Mouse (Mus musculus) heart, embryonic 10.5 days (tissue): Measurements from ENCODE around the gene Ovol1. TPM values are rescaled to one million over a fixed set of nuclear protein-coding genes. Genes with fewer than 3 reads are reported as not detected.

Experiments
- DNase-seq: peaks from one replicate; pipeline ENCODE4 v3.0.0-alpha.2; 2017; ENCODE audit warnings: low spot score
- H3K27ac ChIP-seq: fragments of 300-500 bp; sonication (generic); 2 replicates; pipeline ENCODE4 v1.5.1; 2016; ENCODE audit warnings: mild to moderate bottlenecking
- H3K27me3 ChIP-seq: fragments of 300-500 bp; sonication (generic); 2 replicates; pipeline ENCODE4 v1.6.1; 2016; ENCODE audit warnings: mild to moderate bottlenecking; ENCODE audit not compliant: poor library complexity, insufficient read depth, severe bottlenecking
- H3K36me3 ChIP-seq: fragments of 300-500 bp; sonication (generic); 2 replicates; pipeline ENCODE4 v1.6.1; 2016; ENCODE audit warnings: mild to moderate bottlenecking, moderate library complexity
- H3K4me1 ChIP-seq: fragments of 300-500 bp; sonication (generic); 2 replicates; pipeline ENCODE4 v1.6.1; 2016; ENCODE audit warnings: mild to moderate bottlenecking
- H3K4me3 ChIP-seq: fragments of 300-500 bp; sonication (generic); 2 replicates; pipeline ENCODE4 v1.5.1; 2016; ENCODE audit warnings: mild to moderate bottlenecking, moderate library complexity
- H3K9me3 ChIP-seq: fragments of 300-500 bp; sonication (generic); 2 replicates; pipeline ENCODE4 v1.6.1; 2016; ENCODE audit warnings: mild to moderate bottlenecking, moderate library complexity
- WGBS: fragments of 180-500 bp; shearing (Covaris S2); methylation state at CpG from one replicate; pipeline ENCODE4 v1.1.7; 2016; 5-methylcytosine and 5-hydroxymethylcytosine counted together
- polyA plus RNA-seq: library from polyadenylated mRNA; unstranded; fragments of >200 nt; fragmentation: Nextera tagmentation; extraction: Ambion mirVana; gene quantifications from 2 replicates; pipeline ENCODE4 v1.2.1, GENCODE M21; 2016

The Ovol1 gene
- polyA plus RNA-seq, 1 experiment from 2014 or later = 0.35 TPM

- H3K4me3 ChIP-seq = no peak within 1 kb of the TSS
- DNase-seq = no peak
- peaks cover 7% of the 10 kb centered on the region; the same call in 1 of the 2 replicates for H3K36me3 ChIP-seq
- 57% methylated on average over 14 of the region's 17 CpGs for WGBS
- H3K4me1 ChIP-seq = 0 out of 2 replicates have a peak, but pooled peaks cover 6% of the 10 kb centered on the region
- H3K27me3 ChIP-seq = no peaks in the 10 kb centered on the region
- H3K27ac ChIP-seq = no peak within 1 kb of the TSS
- no peaks in the 10 kb centered on the region for H3K9me3 ChIP-seq
These were observed 56.8 kb downstream of the Ovol1 start, which contains the start of gene 1700020D05Rik for GRCm38 (mm10) chr19:5503687-5504086. TSS of gene 1700020D05Rik (minus strand) at chr19:5503787.

- Histone ChIP-seq H3K27me3 (no peaks in the 10 kb centered on the region), H3K36me3 (peaks cover 38% of the 10 kb centered on the region), H3K9me3 (no peaks in the 10 kb centered on the region), H3K4me3 (no peak overlapping the region), H3K4me1 (peaks cover 13% of the 10 kb centered on the region; the same call in 1 of the 2 replicates), H3K27ac (no peak overlapping the region)
- DNase-seq = no peak
- WGBS = 85% methylated on average over 2 of the region's 2 CpGs
These were observed 60.0 kb downstream of the Ovol1 start for GRCm38 (mm10) chr19:5500330-5500875.

Other genes starting within 250 kb of the Ovol1 start
- gene Catsper1, start 224.9 kb downstream of the Ovol1 start, polyA plus RNA-seq = not detected in 2 replicates
- gene Cst6, start 211.1 kb downstream of the Ovol1 start, polyA plus RNA-seq = 0.23 TPM in 1 of 2 replicates, not detected in the other
- gene Eif1ad, start 193.9 kb downstream of the Ovol1 start, polyA plus RNA-seq = 58.0 and 72.6 TPM in 2 replicates
- gene Banf1, start 193.5 kb downstream of the Ovol1 start, polyA plus RNA-seq = 533 and 575 TPM in 2 replicates
- 52.7 and 88.8 TPM in 2 replicates for gene Sart1, start 171.9 kb downstream of the Ovol1 start, polyA plus RNA-seq
- gene Tsga10ip, start 158.1 kb downstream of the Ovol1 start, polyA plus RNA-seq = 1.2 and 1.8 TPM in 2 replicates
- gene Drap1, start 135.7 kb downstream of the Ovol1 start, polyA plus RNA-seq = 173 and 209 TPM in 2 replicates
- gene AI837181, start 135.5 kb downstream of the Ovol1 start, polyA plus RNA-seq = 39.3 and 49.1 TPM in 2 replicates
- 0.34 and 0.49 TPM in 2 replicates for gene Fosl1, start 113.1 kb downstream of the Ovol1 start, polyA plus RNA-seq
- gene Ccdc85b, start 102.8 kb downstream of the Ovol1 start, polyA plus RNA-seq = 8.3 and 11.6 TPM in 2 replicates
- 79.5 and 87.9 TPM in 2 replicates for gene Fibp, start 100.0 kb downstream of the Ovol1 start, polyA plus RNA-seq
- gene Ctsw, start 92.1 kb downstream of the Ovol1 start, polyA plus RNA-seq = 0.85 and 1.1 TPM in 2 replicates
- 62.7 and 92.3 TPM in 2 replicates for gene Efemp2, start 86.7 kb downstream of the Ovol1 start, polyA plus RNA-seq
- gene Mus81, start 72.2 kb downstream of the Ovol1 start, polyA plus RNA-seq = 41.7 and 44.7 TPM in 2 replicates
- gene Cfl1, start 70.2 kb downstream of the Ovol1 start, polyA plus RNA-seq = 2,322 and 2,829 TPM in 2 replicates
- 0.14 and 0.25 TPM in 2 replicates for gene 1700020D05Rik, start 56.9 kb downstream of the Ovol1 start, polyA plus RNA-seq
- 10.6 and 15.6 TPM in 2 replicates for gene Snx32, start 50.1 kb downstream of the Ovol1 start, polyA plus RNA-seq
- 2.2 and 2.7 TPM in 2 replicates for gene Ap5b1, start 7.4 kb upstream of the Ovol1 start, polyA plus RNA-seq
- 113 and 142 TPM in 2 replicates for gene Rnaseh2c, start 41.2 kb upstream of the Ovol1 start, polyA plus RNA-seq
- gene Kat5, start 49.6 kb upstream of the Ovol1 start, polyA plus RNA-seq = 33.2 and 35.4 TPM in 2 replicates
- gene Rela, start 76.8 kb upstream of the Ovol1 start, polyA plus RNA-seq = 36.8 and 38.1 TPM in 2 replicates
- gene Sipa1, start 103.1 kb upstream of the Ovol1 start, polyA plus RNA-seq = 24.7 and 28.9 TPM in 2 replicates
- 33.6 and 36.0 TPM in 2 replicates for gene Map3k11, start 128.1 kb upstream of the Ovol1 start, polyA plus RNA-seq
- 20.1 and 26.3 TPM in 2 replicates for gene Pcnx3, start 128.3 kb upstream of the Ovol1 start, polyA plus RNA-seq
- 0.15 TPM in 1 of 2 replicates, not detected in the other for gene Kcnk7, start 143.7 kb upstream of the Ovol1 start, polyA plus RNA-seq
- gene Ehbp1l1, start 165.7 kb upstream of the Ovol1 start, polyA plus RNA-seq = 69.0 and 130 TPM in 2 replicates
- gene Fam89b, start 169.0 kb upstream of the Ovol1 start, polyA plus RNA-seq = 75.9 and 88.9 TPM in 2 replicates
- gene Ltbp3, start 180.3 kb upstream of the Ovol1 start, polyA plus RNA-seq = 4.2 and 4.3 TPM in 2 replicates
- 74.4 and 75.2 TPM in 2 replicates for gene Scyl1, start 210.8 kb upstream of the Ovol1 start, polyA plus RNA-seq